Mouse (Mus musculus) stomach, postnatal 0 days (tissue): Measurements from ENCODE around the gene Megf11.

Experiments
- CTCF ChIP-seq: IDR thresholded peaks from 2 replicates; pipeline ENCODE4 v1.5.1; 2016; ENCODE audit warnings: antibody characterized with exemption, low read depth, mild to moderate bottlenecking, moderate library complexity
- EP300 ChIP-seq: optimal IDR thresholded peaks from 2 replicates; pipeline ENCODE3; 2016; ENCODE audit warnings: antibody characterized with exemption

DNA sequence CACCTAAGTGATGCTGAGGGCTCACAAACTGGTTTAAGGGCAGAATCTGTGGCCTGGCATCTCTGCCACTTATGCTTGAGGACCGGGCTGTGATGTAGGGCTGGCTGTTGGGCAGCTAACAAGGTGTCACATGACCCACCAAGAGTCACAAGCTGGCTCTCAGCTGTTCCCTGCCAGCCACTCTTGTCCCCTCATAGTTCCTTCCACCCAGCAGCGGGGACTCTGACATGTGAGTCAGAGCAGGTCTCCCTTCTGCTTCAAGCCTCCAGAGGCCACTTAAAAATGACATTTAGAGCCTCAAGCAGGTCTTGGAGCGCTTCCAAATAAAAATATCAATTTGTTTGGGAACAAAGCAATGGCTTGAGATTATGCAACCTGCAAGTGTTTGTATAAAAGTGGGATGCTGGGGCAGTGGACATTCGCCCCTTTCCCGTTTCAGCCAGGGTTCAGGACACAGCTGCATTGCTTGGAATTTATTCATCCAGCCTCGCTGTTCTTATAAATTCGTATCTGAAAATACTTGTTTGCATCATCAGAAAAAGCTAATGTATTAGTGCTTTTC lies 187.3 kb downstream of the Megf11 start:
- TF ChIP-seq EP300 = no peak
- TF ChIP-seq CTCF = no peak
